Mouse (Mus musculus): Measurements from ENCODE around the gene Mogat1. TPM values are rescaled to one million over a fixed set of nuclear protein-coding genes. Genes with fewer than 3 reads are reported as not detected.

Gene Mogat1
- polyA plus RNA-seq, 1 experiment = not detected

- no peak overlapping the region for H3K27ac ChIP-seq (ENCODE audit: insufficient read depth, low read length)
Measured at GRCm38 (mm10) chr1:78567421-78567820, 56.6 kb downstream of the Mogat1 start.

GRCm38 (mm10) chr1:78567834-78568507 lies 57.2 kb downstream of the Mogat1 start:
- TF ChIP-seq POLR2A (IDR thresholded peaks at IDR 0.05; ENCODE audit: low read depth, low read length) = no peak
- TF ChIP-seq CTCF (IDR thresholded peaks at IDR 0.05; ENCODE audit: borderline replicate concordance, insufficient read depth, low read length) = no peak
- H3K27ac ChIP-seq (ENCODE audit: insufficient read depth, low read length) = no peak overlapping the region
- H3K4me1 ChIP-seq (ENCODE audit: control insufficient read depth, insufficient read depth, low read length) = 0 out of 2 replicates have a peak, but pooled peaks cover 4% of the 10 kb centered on the region
- no peak overlapping the region for H3K4me3 ChIP-seq (ENCODE audit: insufficient read depth, low read length)

More at GRCm38 (mm10) chr1:78567421-78567820, 56.6 kb downstream of the Mogat1 start:
- TF ChIP-seq POLR2A (IDR thresholded peaks at IDR 0.05; ENCODE audit: low read depth, low read length) (no peak), CTCF (IDR thresholded peaks at IDR 0.05; ENCODE audit: borderline replicate concordance, insufficient read depth, low read length) (no peak)
- Histone ChIP-seq H3K4me3 (ENCODE audit: insufficient read depth, low read length) (no peak overlapping the region), H3K4me1 (ENCODE audit: control insufficient read depth, insufficient read depth, low read length) (0 out of 2 replicates have a peak, but pooled peaks cover 4% of the 10 kb centered on the region)

- no peak overlapping the region for H3K27ac ChIP-seq (ENCODE audit: insufficient read depth, low read length)
- H3K4me1 ChIP-seq (ENCODE audit: control insufficient read depth, insufficient read depth, low read length) = 0 out of 2 replicates have a peak, but pooled peaks cover 4% of the 10 kb centered on the region
- TF ChIP-seq CTCF (IDR thresholded peaks at IDR 0.05; ENCODE audit: borderline replicate concordance, insufficient read depth, low read length) (no peak), POLR2A (IDR thresholded peaks at IDR 0.05; ENCODE audit: low read depth, low read length) (no peak)
- no peak overlapping the region for H3K4me3 ChIP-seq (ENCODE audit: insufficient read depth, low read length)
Measured at GRCm38 (mm10) chr1:78569617-78570016, 58.8 kb downstream of the Mogat1 start.

GRCm38 (mm10) chr1:78585080-78585479 lies 74.3 kb downstream of the Mogat1 start:
- H3K4me1 ChIP-seq (ENCODE audit: control insufficient read depth, insufficient read depth, low read length) = peaks cover 15% of the 10 kb centered on the region
- no peak for TF ChIP-seq POLR2A (IDR thresholded peaks at IDR 0.05; ENCODE audit: low read depth, low read length)
- TF ChIP-seq CTCF (IDR thresholded peaks at IDR 0.05; ENCODE audit: borderline replicate concordance, insufficient read depth, low read length) = no peak
- H3K27ac ChIP-seq (ENCODE audit: insufficient read depth, low read length) = peak overlapping the region; percentile 77
- H3K4me3 ChIP-seq (ENCODE audit: insufficient read depth, low read length) = no peak overlapping the region

GRCm38 (mm10) chr1:78586986-78587385 lies 76.2 kb downstream of the Mogat1 start:
- Histone ChIP-seq H3K27ac (ENCODE audit: insufficient read depth, low read length) (peak overlapping the region; percentile 85), H3K4me1 (ENCODE audit: control insufficient read depth, insufficient read depth, low read length) (peaks cover 15% of the 10 kb centered on the region), H3K4me3 (ENCODE audit: insufficient read depth, low read length) (no peak overlapping the region)
- TF ChIP-seq POLR2A (IDR thresholded peaks at IDR 0.05; ENCODE audit: low read depth, low read length) (no peak), CTCF (IDR thresholded peaks at IDR 0.05; ENCODE audit: borderline replicate concordance, insufficient read depth, low read length) (no peak)

Other genes starting within 250 kb of the Mogat1 start
- gene Sgpp2, start 200.6 kb upstream of the Mogat1 start, polyA plus RNA-seq (2011; ENCODE audit: insufficient read length, low read depth, missing spikeins) = not detected in 2 replicates
- 108 and 125 TPM in 2 replicates for gene Farsb, start 22.1 kb upstream of the Mogat1 start, polyA plus RNA-seq (2011; ENCODE audit: insufficient read length, low read depth, missing spikeins)
- gene BC035947, start 1.2 kb downstream of the Mogat1 start, polyA plus RNA-seq (2011; ENCODE audit: insufficient read length, low read depth, missing spikeins) = not detected in 2 replicates
- gene Acsl3, start 146.8 kb downstream of the Mogat1 start, polyA plus RNA-seq (2011; ENCODE audit: insufficient read length, low read depth, missing spikeins) = 34.7 and 40.4 TPM in 2 replicates
- 4.1 and 4.3 TPM in 2 replicates for gene Utp14b, start 147.0 kb downstream of the Mogat1 start, polyA plus RNA-seq (2011; ENCODE audit: insufficient read length, low read depth, missing spikeins)